9 mouse cellular contexts compared by ENCODE assay signal in the genomic region with DNA sequence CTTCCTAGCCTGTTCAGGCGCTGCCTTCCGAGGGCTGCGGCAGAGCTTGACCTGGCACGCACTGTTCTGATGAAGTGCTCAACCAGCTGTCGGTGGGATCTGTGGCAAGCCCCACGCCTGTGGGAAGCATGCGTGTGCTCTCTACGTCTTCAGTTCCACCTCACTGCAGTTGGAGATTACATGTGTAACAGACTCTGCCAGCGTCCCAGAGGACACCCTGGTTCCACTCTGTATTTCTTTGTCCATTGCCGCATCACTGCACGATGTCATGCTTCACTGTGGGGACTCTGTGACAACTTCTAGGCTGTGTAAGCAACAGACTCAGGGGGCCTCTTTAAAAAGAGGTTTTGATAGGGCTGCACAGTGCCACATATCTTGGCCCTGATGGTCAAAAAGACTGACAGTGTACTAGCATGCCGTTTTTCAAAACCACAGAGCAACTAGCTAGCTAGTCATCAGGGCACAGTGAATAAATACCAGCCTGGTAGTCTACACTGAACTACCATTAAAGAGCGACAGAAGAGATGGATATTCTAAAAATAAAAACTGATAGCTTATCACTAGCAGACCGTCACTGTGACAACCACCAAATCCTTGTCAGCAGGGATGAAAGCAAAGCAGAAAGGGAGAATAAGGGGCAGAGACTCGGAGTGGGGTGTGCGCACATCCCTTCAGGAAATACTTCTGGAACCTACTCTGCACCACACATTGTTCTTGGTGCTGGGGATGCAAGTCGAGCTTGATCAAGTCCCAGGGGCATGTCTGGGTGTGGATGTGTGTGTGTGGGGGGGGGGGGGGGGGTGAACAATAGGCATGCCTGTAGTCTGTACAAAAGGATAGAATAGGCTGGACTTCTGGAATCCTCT. TPM values are rescaled to one million over a fixed set of nuclear protein-coding genes. Genes with fewer than 3 reads are reported as not detected.
DNase-seq lines count a peak whose midpoint lies in the region; ATAC-seq and TF ChIP-seq lines count a peak whose summit lies in the region.
"Had no signal": no experiment of that assay in that cellular context is flagged by ENCODE, and none has a peak within 500 bp of the region (broad histone marks: within the 10 kb centered on the region; RNA-seq: fewer than 3 reads in every experiment).

No protein-coding gene starts in this region.

- H3K79me2 ChIP-seq in myocyte (ENCODE audit: control insufficient read depth, insufficient read depth): no peaks in the 10 kb centered on the region

- no peak overlapping the region; the same call in 1 of the 2 replicates for H3K9ac ChIP-seq in forebrain, embryonic 13.5 days
- H3K9ac ChIP-seq in limb, embryonic 12.5 days (replicated peaks): no peak overlapping the region

- H3ac ChIP-seq in myocyte (ENCODE audit: control insufficient read depth, insufficient read length): no peak overlapping the region

- H3K4me3 ChIP-seq in forebrain, embryonic 13.5 days: no peak overlapping the region
- no peak overlapping the region for H3K4me3 ChIP-seq in limb, embryonic 12.5 days (replicated peaks)
- no peak overlapping the region for H3K4me3 ChIP-seq in myocyte

- H3K4me1 ChIP-seq in forebrain, embryonic 13.5 days: peaks cover 25% of the 10 kb centered on the region
- H3K4me1 ChIP-seq in limb, embryonic 12.5 days (replicated peaks): 0 out of 2 replicates have a peak, but pooled peaks cover 6% of the 10 kb centered on the region

- H3K27me3 ChIP-seq in forebrain, embryonic 13.5 days: no peaks in the 10 kb centered on the region
- H3K27me3 ChIP-seq in limb, embryonic 12.5 days: no peaks in the 10 kb centered on the region
- H3K27me3 ChIP-seq in myocyte (ENCODE audit: control insufficient read depth, insufficient read depth, insufficient read length): no peaks in the 10 kb centered on the region

- H3K4me2 ChIP-seq in forebrain, embryonic 13.5 days: no peak overlapping the region
- no peak overlapping the region for H3K4me2 ChIP-seq in limb, embryonic 12.5 days
- H3K4me2 ChIP-seq in myocyte (ENCODE audit: low read depth): no peak overlapping the region

- no peak for TF ChIP-seq POLR2A in myocyte (IDR thresholded peaks at IDR 0.05; ENCODE audit: insufficient read length, low read depth)

- H3K27ac ChIP-seq in forebrain, embryonic 13.5 days: peak overlapping the region; percentile 31; the same call in 1 of the 2 replicates
- H3K27ac ChIP-seq in limb, embryonic 12.5 days: 0 out of 2 replicates have a peak overlapping the region, but pooled peaks have one; percentile 4

- DNase-seq in layer of hippocampus, postnatal 14 days (ENCODE audit: low spot score in 2 of 2): peak; percentile 26 to 27
- DNase-seq in layer of hippocampus, postnatal 36 days: no peak
- no peak for DNase-seq in frontal cortex, postnatal 10 days (ENCODE audit: low spot score in 2 of 2)
- no peak for DNase-seq in kidney, postnatal 14 days
- no peak for DNase-seq in urinary bladder, postnatal 36 days (ENCODE audit: low spot score in 2 of 2)
- DNase-seq: lung, adult 2 months had no signal

- no peaks in the 10 kb centered on the region for H3K9me3 ChIP-seq in forebrain, embryonic 13.5 days (replicated peaks)
- no peaks in the 10 kb centered on the region for H3K9me3 ChIP-seq in limb, embryonic 12.5 days

- ATAC-seq in forebrain, embryonic 13.5 days: peak; percentile 40
- ATAC-seq in limb, embryonic 12.5 days (ENCODE audit: insufficient number of reproducible peaks, insufficient read depth, low FRiP score, low TSS enrichment, low read depth): no peak

- WGBS in forebrain, embryonic 13.5 days: 66% methylated on average over 17 of the region's 17 CpGs
- WGBS in limb, embryonic 12.5 days: 85% methylated on average over 17 of the region's 17 CpGs

- peaks cover 62% of the 10 kb centered on the region for H3K36me3 ChIP-seq in forebrain, embryonic 13.5 days (ENCODE audit: poor library complexity, severe bottlenecking)
- peaks cover 63% of the 10 kb centered on the region for H3K36me3 ChIP-seq in limb, embryonic 12.5 days
- peaks cover 3% of the 10 kb centered on the region for H3K36me3 ChIP-seq in myocyte (ENCODE audit: control insufficient read depth, insufficient read depth)

TF ChIP-seq in myocyte, 11 proteins besides CTCF, POLR2A, EP300 and RAD21:
- TF ChIP-seq MYOG (IDR thresholded peaks at IDR 0.05; ENCODE audit: control insufficient read depth in 1 of 3, insufficient read depth in 1 of 3, insufficient read length in 2 of 3, low read depth in 2 of 3) (peak in 2 of 3 experiments; percentile 57 to 70), MYOD1 (IDR thresholded peaks at IDR 0.05; ENCODE audit: control insufficient read depth in 1 of 3, insufficient read length in 2 of 3, low read depth in 2 of 3) (peak in 2 of 3 experiments; percentile 45 to 52), CEBPB (IDR thresholded peaks at IDR 0.05; ENCODE audit: insufficient read depth, poor library complexity, severe bottlenecking) (no peak)

RNA-seq across cellular contexts. Expression of a gene that starts 20.7 kb away (rescaled TPM):
- total RNA-seq in layer of hippocampus, postnatal 14 days (2021): 10 to 100 TPM; 51.0 to 52.2 TPM
- 10 to 100 TPM; 60.6 to 66.6 TPM for total RNA-seq in layer of hippocampus, postnatal 36 days (2021)
- polyA plus RNA-seq in forebrain, embryonic 13.5 days (2015; fragmentation: Nextera tagmentation; extraction: Ambion mirVana): 31.6 and 38.5 TPM in 2 replicates
- polyA plus RNA-seq in limb, embryonic 12.5 days (2016; fragmentation: Nextera tagmentation; extraction: Ambion mirVana): 24.7 and 29.1 TPM in 2 replicates
- 7.6 TPM for polyA plus RNA-seq in myocyte (2012; fragmentation: generic; extraction: Trizol)

Comparison
In these comparisons a context has a peak if more than half of its experiments do, and no peak if none do; other contexts are left out.
1. DNase-seq: peak in layer of hippocampus, postnatal 14 days (2 of 2); none in layer of hippocampus, postnatal 36 days (0 of 2), frontal cortex, postnatal 10 days (0 of 2), kidney, postnatal 14 days (single experiment) and urinary bladder, postnatal 36 days (0 of 2).